Mouse (Mus musculus) bone marrow, adult 2 months (tissue): ENCODE measurements around the gene Nkain4.

ENCODE experiments used
- CTCF ChIP-seq: fragments of 200-500 bp; IDR thresholded peaks from 2 replicates; pipeline ENCODE4 v1.5.1; 2011; ENCODE audit warnings: low read length, control low read depth; ENCODE audit not compliant: control insufficient read depth, insufficient read depth
- POLR2A ChIP-seq: fragments of 200-500 bp; IDR thresholded peaks from 2 replicates; pipeline ENCODE4 v1.6.1; 2011; ENCODE audit warnings: low read depth, mild to moderate bottlenecking, control low read depth, low read length, borderline replicate concordance; ENCODE audit not compliant: control insufficient read depth

DNA sequence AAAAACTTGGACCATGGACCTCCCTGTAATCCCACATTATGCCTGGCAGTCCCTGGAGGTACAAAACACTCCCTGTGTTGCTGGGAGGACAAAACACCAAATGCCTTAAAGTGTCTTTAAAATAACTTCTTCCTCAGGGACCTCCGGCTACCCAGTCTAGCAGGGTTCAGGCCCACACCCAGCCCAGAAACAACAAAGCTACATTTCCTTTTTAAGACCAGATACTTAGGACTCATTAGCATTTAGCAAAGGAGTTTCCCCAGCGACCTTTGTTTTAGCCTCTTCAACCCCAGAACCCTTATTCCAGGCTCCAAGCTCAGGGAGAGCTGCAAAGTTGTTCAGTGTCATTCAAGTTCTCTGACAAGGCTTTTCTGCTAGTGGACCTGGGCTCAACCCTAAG, 861 bp downstream of the Nkain4 start:
- no peak for TF ChIP-seq POLR2A
- TF ChIP-seq CTCF = no peak
